Mouse (Mus musculus): ENCODE results near the gene Fbxo40. TPM values are rescaled to one million over a fixed set of nuclear protein-coding genes. Genes with fewer than 3 reads are reported as not detected.

The Fbxo40 gene
- polyA plus RNA-seq, 1 experiment: not detected

GRCm38 (mm10) chr16:37009262-37009661 is 19.0 kb upstream of the Fbxo40 start:
- TF ChIP-seq POLR2A (IDR thresholded peaks at IDR 0.05; ENCODE audit: borderline replicate concordance, control insufficient read depth, low read depth, low read length) (no peak), CTCF (IDR thresholded peaks at IDR 0.05; ENCODE audit: control insufficient read depth, insufficient read depth, low read length) (no peak)
- 85% methylated on average over 6 of the region's 6 CpGs for WGBS
- Histone ChIP-seq H3K4me1 (ENCODE audit: control insufficient read depth, insufficient read depth, low read length) (no peaks in the 10 kb centered on the region; the same call in 1 of the 2 replicates), H3K4me3 (replicated peaks; ENCODE audit: control insufficient read depth, low read depth, low read length) (no peak overlapping the region), H3K27ac (ENCODE audit: control insufficient read depth, insufficient read depth, low read depth, low read length, poor library complexity) (no peak overlapping the region)

GRCm38 (mm10) chr16:36999366-36999972 is 9.2 kb upstream of the Fbxo40 start:
- H3K4me3 ChIP-seq (replicated peaks; ENCODE audit: control insufficient read depth, low read depth, low read length): no peak overlapping the region
- no peaks in the 10 kb centered on the region; the same call in 1 of the 2 replicates for H3K4me1 ChIP-seq (ENCODE audit: control insufficient read depth, insufficient read depth, low read length)
- no peak overlapping the region for H3K27ac ChIP-seq (ENCODE audit: control insufficient read depth, insufficient read depth, low read depth, low read length, poor library complexity)
- 25% methylated on average over 9 of the region's 9 CpGs for WGBS
- TF ChIP-seq POLR2A (IDR thresholded peaks at IDR 0.05; ENCODE audit: borderline replicate concordance, control insufficient read depth, low read depth, low read length) (no peak), CTCF (IDR thresholded peaks at IDR 0.05; ENCODE audit: control insufficient read depth, insufficient read depth, low read length) (no peak)

- no peak overlapping the region for H3K4me3 ChIP-seq (replicated peaks; ENCODE audit: control insufficient read depth, low read depth, low read length)
- H3K27ac ChIP-seq (ENCODE audit: control insufficient read depth, insufficient read depth, low read depth, low read length, poor library complexity): no peak overlapping the region
- TF ChIP-seq POLR2A (IDR thresholded peaks at IDR 0.05; ENCODE audit: borderline replicate concordance, control insufficient read depth, low read depth, low read length) (no peak), CTCF (IDR thresholded peaks at IDR 0.05; ENCODE audit: control insufficient read depth, insufficient read depth, low read length) (no peak)
- 16% methylated on average over 6 of the region's 6 CpGs for WGBS
- H3K4me1 ChIP-seq (ENCODE audit: control insufficient read depth, insufficient read depth, low read length): no peaks in the 10 kb centered on the region; the same call in 1 of the 2 replicates
Observed at GRCm38 (mm10) chr16:36997650-36998049, 7.4 kb upstream of the Fbxo40 start.

- Histone ChIP-seq H3K4me3 (replicated peaks; ENCODE audit: control insufficient read depth, low read depth, low read length) (no peak overlapping the region), H3K27ac (ENCODE audit: control insufficient read depth, insufficient read depth, low read depth, low read length, poor library complexity) (no peak overlapping the region), H3K4me1 (ENCODE audit: control insufficient read depth, insufficient read depth, low read length) (peaks cover 3% of the 10 kb centered on the region; the same call in 1 of the 2 replicates)
- 2% methylated on average over 8 of the region's 8 CpGs for WGBS
- no peak for TF ChIP-seq POLR2A (IDR thresholded peaks at IDR 0.05; ENCODE audit: borderline replicate concordance, control insufficient read depth, low read depth, low read length)
- no peak for TF ChIP-seq CTCF (IDR thresholded peaks at IDR 0.05; ENCODE audit: control insufficient read depth, insufficient read depth, low read length)
Observed at GRCm38 (mm10) chr16:36989493-36989892, 774 bp downstream of the Fbxo40 start.

- Histone ChIP-seq H3K4me3 (replicated peaks; ENCODE audit: control insufficient read depth, low read depth, low read length) (no peak overlapping the region), H3K27ac (ENCODE audit: control insufficient read depth, insufficient read depth, low read depth, low read length, poor library complexity) (no peak overlapping the region), H3K4me1 (ENCODE audit: control insufficient read depth, insufficient read depth, low read length) (peaks cover 3% of the 10 kb centered on the region; the same call in 1 of the 2 replicates)
- no peak for TF ChIP-seq CTCF (IDR thresholded peaks at IDR 0.05; ENCODE audit: control insufficient read depth, insufficient read depth, low read length)
- TF ChIP-seq POLR2A (IDR thresholded peaks at IDR 0.05; ENCODE audit: borderline replicate concordance, control insufficient read depth, low read depth, low read length): no peak
Observed at GRCm38 (mm10) chr16:36988066-36988465, 2.2 kb downstream of the Fbxo40 start.

- H3K4me3 ChIP-seq (replicated peaks; ENCODE audit: control insufficient read depth, low read depth, low read length): no peak overlapping the region
- WGBS: 78% methylated on average over 2 of the region's 2 CpGs
- H3K4me1 ChIP-seq (ENCODE audit: control insufficient read depth, insufficient read depth, low read length): peaks cover 3% of the 10 kb centered on the region; the same call in 1 of the 2 replicates
- TF ChIP-seq POLR2A (IDR thresholded peaks at IDR 0.05; ENCODE audit: borderline replicate concordance, control insufficient read depth, low read depth, low read length): no peak
- no peak for TF ChIP-seq CTCF (IDR thresholded peaks at IDR 0.05; ENCODE audit: control insufficient read depth, insufficient read depth, low read length)
- no peak overlapping the region for H3K27ac ChIP-seq (ENCODE audit: control insufficient read depth, insufficient read depth, low read depth, low read length, poor library complexity)
Observed at GRCm38 (mm10) chr16:36987399-36987798, 2.9 kb downstream of the Fbxo40 start.

DNA sequence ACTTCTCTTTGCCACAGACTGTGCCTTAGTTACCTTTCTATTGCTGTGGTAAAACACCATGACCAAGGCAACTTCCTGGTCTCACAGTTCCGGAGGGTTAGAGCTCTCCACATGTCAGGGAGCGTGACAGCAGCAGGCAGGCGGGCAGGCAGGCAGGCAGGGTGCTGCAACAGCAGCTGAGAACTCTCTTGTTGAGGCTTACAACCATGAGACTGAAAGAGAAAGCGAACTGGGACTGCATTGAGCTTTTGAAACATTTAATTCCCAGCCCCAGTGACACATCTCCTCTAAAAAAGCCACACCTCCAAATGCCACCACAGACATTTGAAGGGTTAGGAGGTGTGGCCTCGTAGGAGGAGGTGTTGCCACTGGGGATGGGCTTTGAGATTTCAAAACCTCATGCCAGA is 4.6 kb downstream of the Fbxo40 start:
- Histone ChIP-seq H3K4me1 (ENCODE audit: control insufficient read depth, insufficient read depth, low read length) (peaks cover 3% of the 10 kb centered on the region; the same call in 1 of the 2 replicates), H3K27ac (ENCODE audit: control insufficient read depth, insufficient read depth, low read depth, low read length, poor library complexity) (peak overlapping the region; percentile 71), H3K4me3 (replicated peaks; ENCODE audit: control insufficient read depth, low read depth, low read length) (peak overlapping the region; percentile 62)
- 7% methylated on average over 5 of the region's 5 CpGs for WGBS
- TF ChIP-seq CTCF (IDR thresholded peaks at IDR 0.05; ENCODE audit: control insufficient read depth, insufficient read depth, low read length) (no peak), POLR2A (IDR thresholded peaks at IDR 0.05; ENCODE audit: borderline replicate concordance, control insufficient read depth, low read depth, low read length) (peak; percentile 32; the same call in 1 of the 2 replicates)

DNA sequence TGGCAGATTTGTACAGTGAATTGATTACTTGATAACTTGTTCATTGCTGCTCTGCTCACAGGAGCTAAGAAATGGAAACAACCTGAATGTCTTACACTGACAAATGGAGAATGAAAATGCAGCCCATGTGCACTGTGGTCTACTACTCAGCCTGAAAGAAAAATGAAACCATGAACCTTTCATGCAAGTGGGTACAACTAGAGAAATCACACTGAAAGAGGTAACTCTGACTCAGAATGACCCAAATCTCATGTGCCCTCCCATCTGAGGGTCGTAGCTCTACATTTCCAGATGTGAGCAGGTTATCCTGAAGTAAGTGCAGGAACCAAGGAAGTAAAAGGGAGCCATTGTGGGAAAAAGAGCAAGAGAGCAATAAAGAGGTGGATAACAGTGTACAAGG is 6.5 kb downstream of the Fbxo40 start:
- no peak overlapping the region for H3K27ac ChIP-seq (ENCODE audit: control insufficient read depth, insufficient read depth, low read depth, low read length, poor library complexity)
- no peak overlapping the region for H3K4me3 ChIP-seq (replicated peaks; ENCODE audit: control insufficient read depth, low read depth, low read length)
- H3K4me1 ChIP-seq (ENCODE audit: control insufficient read depth, insufficient read depth, low read length): peaks cover 3% of the 10 kb centered on the region; the same call in 1 of the 2 replicates
- WGBS: 71% methylated on average over 1 of the region's 1 CpGs
- TF ChIP-seq CTCF (IDR thresholded peaks at IDR 0.05; ENCODE audit: control insufficient read depth, insufficient read depth, low read length) (no peak), POLR2A (IDR thresholded peaks at IDR 0.05; ENCODE audit: borderline replicate concordance, control insufficient read depth, low read depth, low read length) (no peak)

Measured in bone marrow, adult 2 months (tissue).